Mouse (Mus musculus) adrenal gland, adult (tissue): ENCODE results near the gene Tbc1d9b.
A peak's percentile ranks its signal among the peaks of the same experiment; 100 is the strongest.
"Not testable (repeated sequence)": the region's sequence is repeated elsewhere in the genome, so short reads cannot be mapped to it uniquely, and the experiment has no call there.

Experiments
- DNase-seq, 2 experiments: peaks; one replicate each; pipeline ENCODE4 v3.0.0; 2022 to 2023; ENCODE audit warnings: low spot score in 1 of 2; ENCODE audit not compliant: inconsistent age in 2 of 2

The Tbc1d9b gene

DNA sequence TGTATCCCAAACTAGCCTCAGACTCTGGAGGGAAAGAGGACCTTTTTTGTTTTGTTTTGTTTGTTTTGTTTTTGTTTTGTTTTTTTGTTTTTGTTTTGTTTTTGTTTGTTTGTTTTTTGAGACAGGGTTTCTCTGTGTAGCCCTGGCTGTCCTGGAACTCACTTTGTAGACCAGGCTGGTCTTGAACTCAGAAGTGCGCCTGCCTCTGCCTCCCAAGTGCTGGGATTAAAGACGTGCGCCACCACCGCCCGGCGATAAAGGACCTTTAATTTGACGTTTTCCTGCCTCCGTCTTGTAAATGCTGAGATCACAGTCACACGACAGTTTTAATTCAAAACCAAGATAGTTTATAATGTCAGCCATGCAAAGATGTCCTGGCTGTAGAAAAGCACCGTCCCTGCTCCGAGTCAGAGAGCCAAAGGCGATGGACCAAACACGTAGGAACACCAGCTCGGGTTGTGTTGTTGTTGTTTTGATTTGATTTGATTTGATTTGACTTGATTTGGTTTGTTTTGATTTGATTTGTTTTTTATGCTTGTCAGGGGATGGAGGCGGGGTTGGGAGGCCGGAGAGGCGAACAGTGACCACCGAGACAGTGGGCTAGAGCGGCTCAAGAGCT lies 43.0 kb downstream of the Tbc1d9b start, which contains the start of gene Mrnip:
Mrnip (plus strand) TSS at position 334 of the 619 bp plus-strand sequence.
- DNase-seq, result not testable (repeated sequence)

- peak; percentile 98 to 99 for DNase-seq
Measured at GRCm38 (mm10) chr11:50174730-50175187, 43.6 kb downstream of the Tbc1d9b start.

- peak in 1 of 2 experiments; percentile 27 for DNase-seq
Measured at GRCm38 (mm10) chr11:50176351-50176750, 45.2 kb downstream of the Tbc1d9b start.

GRCm38 (mm10) chr11:50177111-50177510 lies 45.9 kb downstream of the Tbc1d9b start:
- DNase-seq, result no peak

GRCm38 (mm10) chr11:50178532-50179488 lies 47.6 kb downstream of the Tbc1d9b start:
- DNase-seq, result no peak

GRCm38 (mm10) chr11:50180478-50181231 lies 49.5 kb downstream of the Tbc1d9b start:
- DNase-seq, result no peak

- peak in 1 of 2 experiments; percentile 30 for DNase-seq
Measured at GRCm38 (mm10) chr11:50182702-50183101, 51.5 kb downstream of the Tbc1d9b start.

- DNase-seq, result no peak
Measured at GRCm38 (mm10) chr11:50184788-50185187, 53.6 kb downstream of the Tbc1d9b start.

- peak; percentile 80 to 82 for DNase-seq
Measured at GRCm38 (mm10) chr11:50188682-50189081, 57.5 kb downstream of the Tbc1d9b start.

DNA sequence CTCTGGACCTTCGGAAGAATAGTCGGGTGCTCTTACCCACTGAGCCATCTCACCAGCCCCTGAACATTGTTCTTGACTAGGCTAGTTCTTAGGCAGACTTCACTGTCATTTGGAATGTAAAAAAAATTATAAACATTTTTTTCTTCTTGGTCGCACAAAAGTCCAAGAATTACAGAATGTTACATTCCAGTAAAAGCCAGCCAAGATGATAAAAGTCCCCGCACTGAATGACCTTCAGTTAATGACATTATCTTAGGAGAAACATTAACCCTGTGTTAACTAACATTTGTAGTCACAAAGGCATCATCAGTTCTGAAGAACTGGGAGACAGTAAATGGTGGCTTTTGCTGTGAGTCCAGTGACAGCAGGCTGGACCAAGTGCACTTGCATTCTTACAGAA lies 59.2 kb downstream of the Tbc1d9b start:
- DNase-seq, result peak; percentile 17 to 48

GRCm38 (mm10) chr11:50192278-50192677 lies 61.1 kb downstream of the Tbc1d9b start:
- DNase-seq, result peak in 1 of 2 experiments; percentile 19

DNA sequence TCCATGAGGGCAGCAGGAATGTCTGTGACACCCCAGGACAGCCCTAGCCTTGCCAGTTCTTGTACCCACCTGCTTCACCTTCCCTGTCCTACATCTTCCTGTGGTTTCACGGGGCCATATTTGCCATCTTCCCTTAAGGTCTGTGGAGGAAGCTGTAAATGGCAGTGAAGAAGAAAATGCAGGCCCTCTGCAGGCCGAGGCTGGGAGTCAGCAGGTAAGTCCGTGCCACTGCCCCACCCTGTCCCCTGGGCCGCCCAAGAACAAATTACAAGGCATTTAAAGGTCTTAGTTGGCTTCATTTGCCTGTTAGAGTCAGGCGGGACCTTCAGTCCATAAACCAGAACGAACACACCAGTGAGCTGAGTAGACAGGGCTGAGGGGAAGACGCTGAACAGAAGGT lies 62.9 kb downstream of the Tbc1d9b start:
- no peak for DNase-seq

DNA sequence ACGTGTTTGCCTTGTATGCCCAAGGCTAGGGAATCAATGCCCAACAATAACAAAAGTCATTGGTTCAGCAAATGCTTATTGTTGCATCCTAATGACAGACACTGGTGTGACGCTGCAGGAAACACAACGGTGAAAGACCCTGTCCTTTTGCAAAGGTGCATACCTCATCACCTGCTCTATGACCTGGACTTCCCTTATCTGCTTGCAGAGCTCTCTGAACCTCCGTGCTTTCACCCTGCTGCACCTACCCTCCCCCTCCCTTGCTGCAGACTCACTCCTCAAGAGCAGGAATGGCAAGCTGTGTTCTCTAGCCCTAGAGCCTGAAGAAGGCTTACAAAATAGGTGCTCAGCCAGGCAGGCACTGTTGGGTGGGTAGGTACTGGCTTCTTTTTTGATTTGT lies 63.6 kb downstream of the Tbc1d9b start:
- DNase-seq, result peak in 1 of 2 experiments; percentile 25

DNA sequence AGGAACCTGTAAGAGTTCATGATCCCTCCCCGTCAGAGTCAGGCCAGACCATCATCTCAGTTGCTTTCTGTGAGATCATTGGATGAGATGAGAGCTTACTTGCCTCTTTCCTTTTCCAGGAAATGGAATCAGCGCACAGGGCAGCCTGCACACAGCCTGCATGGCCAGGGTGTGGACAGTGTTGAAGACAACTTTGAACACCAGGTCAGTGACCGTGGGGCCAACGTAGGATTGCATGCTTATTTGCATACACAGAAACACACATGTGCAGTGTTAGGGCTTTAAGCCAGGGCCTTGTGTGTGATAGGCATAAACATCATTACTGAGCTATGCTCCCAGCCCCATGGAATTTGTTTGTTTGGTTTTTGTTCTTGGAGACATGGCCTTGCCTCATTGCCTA lies 66.3 kb downstream of the Tbc1d9b start:
- DNase-seq, result no peak

DNA sequence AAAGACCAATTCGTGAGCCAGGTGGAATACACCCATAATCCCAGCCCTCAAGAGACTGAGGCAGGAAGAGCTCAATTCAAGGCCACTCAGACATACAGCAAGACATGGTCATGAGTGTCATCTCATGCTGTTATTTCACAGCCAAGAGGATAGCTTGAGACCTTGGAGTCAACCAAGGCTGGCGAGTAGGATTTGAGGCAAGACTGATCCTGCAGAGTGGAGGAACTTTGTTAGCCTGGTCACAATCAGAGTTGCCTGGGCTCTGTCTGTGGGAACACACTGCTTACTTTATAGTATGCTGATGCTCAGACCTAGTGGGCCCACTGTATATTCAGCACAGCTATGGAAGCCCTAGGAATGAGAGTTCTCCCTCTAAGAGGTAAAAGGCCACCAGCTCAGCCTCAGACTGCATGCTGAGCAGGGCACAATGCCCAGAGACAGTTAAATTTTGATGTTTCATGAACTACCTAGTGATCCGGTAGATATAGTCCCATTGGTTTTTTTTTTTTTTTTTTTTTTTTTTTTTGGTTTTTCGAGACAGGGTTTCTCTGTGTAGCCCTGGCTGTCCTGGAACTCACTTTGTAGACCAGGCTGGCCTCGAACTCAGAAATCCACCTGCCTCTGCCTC lies 67.1 kb downstream of the Tbc1d9b start:
- DNase-seq, result peak in 1 of 2 experiments; percentile 67

- peak in 1 of 2 experiments; percentile 63 for DNase-seq
Measured at GRCm38 (mm10) chr11:50198916-50199315, 67.7 kb downstream of the Tbc1d9b start.

DNA sequence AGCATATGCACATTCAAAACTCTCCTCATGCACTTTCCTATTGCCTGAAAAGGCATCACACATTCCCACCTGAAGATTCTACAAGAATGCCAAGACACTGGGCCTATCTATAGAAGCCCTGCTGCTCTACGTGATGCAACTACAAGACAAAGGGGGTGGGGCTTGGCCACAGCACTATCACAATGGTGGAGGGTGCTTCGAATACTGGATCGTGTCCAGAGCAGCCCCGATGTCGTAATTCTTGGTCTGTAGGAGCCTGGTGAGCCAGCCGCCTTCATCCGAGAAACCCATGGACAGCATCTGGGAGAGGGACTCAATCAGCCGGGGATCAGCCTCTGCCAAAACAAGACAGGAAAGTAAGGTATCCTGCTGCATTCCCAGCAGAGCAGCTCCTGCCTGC lies 69.4 kb downstream of the Tbc1d9b start:
- peak in 1 of 2 experiments; percentile 72 for DNase-seq

- DNase-seq, result peak in 1 of 2 experiments; percentile 70
Measured at GRCm38 (mm10) chr11:50201590-50201989, 70.4 kb downstream of the Tbc1d9b start.

DNA sequence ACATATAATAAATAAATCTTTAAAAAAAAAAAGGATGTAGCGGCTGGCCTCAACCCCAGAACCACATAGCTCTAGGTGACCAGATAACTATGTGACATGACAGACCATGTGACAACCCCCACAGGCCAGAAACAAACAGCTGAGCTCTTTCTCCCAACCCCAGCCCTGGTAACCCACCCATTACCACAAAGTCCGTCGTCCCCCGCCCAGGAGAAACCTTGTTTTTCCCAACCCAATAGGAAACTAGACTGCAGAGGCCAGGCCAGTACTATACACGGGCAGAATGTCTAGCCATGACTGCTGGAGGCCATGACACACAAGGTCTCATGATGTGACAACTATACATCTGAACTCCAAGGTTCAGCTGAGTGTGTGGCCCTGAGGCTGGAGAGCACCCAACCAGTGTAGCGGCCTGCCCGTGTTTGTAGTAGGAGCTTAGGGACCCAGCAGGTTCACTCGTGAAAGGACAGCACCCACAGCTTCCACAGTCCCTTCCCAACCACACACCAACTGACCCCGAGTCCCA lies 72.2 kb downstream of the Tbc1d9b start:
- peak in 1 of 2 experiments; percentile 66 for DNase-seq

GRCm38 (mm10) chr11:50205434-50205833 lies 74.2 kb downstream of the Tbc1d9b start:
- DNase-seq, result no peak
